14 mouse cellular contexts compared by ENCODE assay signal in genomic region chr7:27560291-27560887, GRCm38 (mm10). TPM values are rescaled to one million over a fixed set of nuclear protein-coding genes. Genes with fewer than 3 reads are reported as not detected.
A peak's percentile ranks its signal among the peaks of the same experiment; 100 is the strongest.
DNase-seq lines count a peak whose midpoint lies in the region; ATAC-seq and TF ChIP-seq lines count a peak whose summit lies in the region.
"Had no signal": no experiment of that assay in that cellular context is flagged by ENCODE, and none has a peak within 500 bp of the region (broad histone marks: within the 10 kb centered on the region; RNA-seq: fewer than 3 reads in every experiment).

No protein-coding gene starts in this region.

- ATAC-seq in intestine, embryonic 14.5 days (replicated peaks; ENCODE audit: low FRiP score, low TSS enrichment, low read depth), result no peak
- ATAC-seq in intestine, embryonic 15.5 days, result no peak
- ATAC-seq in G1E (ENCODE audit: extremely low read depth, insufficient number of reproducible peaks, low FRiP score, poor library complexity, severe bottlenecking), result no peak; the same call in 1 of the 2 replicates
- peak; percentile 80 for ATAC-seq in limb, embryonic 14.5 days (ENCODE audit: low FRiP score, low read depth)
- ATAC-seq in midbrain, embryonic 16.5 days, result no peak

- no peak overlapping the region for H3K4me2 ChIP-seq in intestine, embryonic 14.5 days (ENCODE audit: low read length)
- no peak overlapping the region for H3K4me2 ChIP-seq in intestine, embryonic 15.5 days (replicated peaks)
- no peak overlapping the region for H3K4me2 ChIP-seq in limb, embryonic 14.5 days (replicated peaks; ENCODE audit: low read depth, low read length, severe bottlenecking)
- no peak overlapping the region for H3K4me2 ChIP-seq in midbrain, embryonic 16.5 days (ENCODE audit: low read length)

- H3K27ac ChIP-seq in intestine, embryonic 14.5 days (ENCODE audit: low read depth), result no peak overlapping the region
- H3K27ac ChIP-seq in intestine, embryonic 15.5 days, result no peak overlapping the region
- no peak overlapping the region; the same call in 1 of the 2 replicates for H3K27ac ChIP-seq in limb, embryonic 14.5 days (replicated peaks; ENCODE audit: low read depth, low read length)
- H3K27ac ChIP-seq in midbrain, embryonic 16.5 days (ENCODE audit: low read length), result no peak overlapping the region
- H3K27ac ChIP-seq: liver, embryonic 14.5 days; midbrain, embryonic 10.5 days had no signal

- H3K4me3 ChIP-seq in intestine, embryonic 14.5 days (ENCODE audit: low read depth, low read length), result no peak overlapping the region
- H3K4me3 ChIP-seq in intestine, embryonic 15.5 days (replicated peaks), result no peak overlapping the region
- peak overlapping the region; percentile 53; the same call in 1 of the 2 replicates for H3K4me3 ChIP-seq in G1E (ENCODE audit: low read depth, low read length)
- H3K4me3 ChIP-seq in limb, embryonic 14.5 days (replicated peaks; ENCODE audit: low read length), result no peak overlapping the region
- no peak overlapping the region for H3K4me3 ChIP-seq in midbrain, embryonic 16.5 days (ENCODE audit: low read depth, low read length)
- H3K4me3 ChIP-seq: midbrain, embryonic 10.5 days had no signal

- 59% methylated on average over 8 of the region's 8 CpGs for WGBS in intestine, embryonic 14.5 days
- WGBS in intestine, embryonic 15.5 days, result 54% methylated on average over 8 of the region's 8 CpGs
- WGBS in limb, embryonic 14.5 days, result 66% methylated on average over 8 of the region's 8 CpGs
- WGBS in midbrain, embryonic 16.5 days, result 82% methylated on average over 8 of the region's 8 CpGs

- no peak for TF ChIP-seq POLR2A in limb, embryonic 14.5 days (IDR thresholded peaks at IDR 0.05; ENCODE audit: borderline replicate concordance, extremely low read depth, insufficient read depth, insufficient read length)

- 0 out of 2 replicates have a peak overlapping the region, but pooled peaks have one; percentile 7 for H3K9ac ChIP-seq in intestine, embryonic 14.5 days (ENCODE audit: low read length)
- H3K9ac ChIP-seq in intestine, embryonic 15.5 days, result no peak overlapping the region
- no peak overlapping the region for H3K9ac ChIP-seq in limb, embryonic 14.5 days (ENCODE audit: low read depth, low read length, severe bottlenecking)
- no peak overlapping the region for H3K9ac ChIP-seq in midbrain, embryonic 16.5 days (ENCODE audit: low read depth, low read length)
- H3K9ac ChIP-seq: liver, embryonic 14.5 days had no signal

- TF ChIP-seq CTCF in G1E (IDR thresholded peaks at IDR 0.05; ENCODE audit: low read depth, low read length), result no peak

- H3K27me3 ChIP-seq in intestine, embryonic 14.5 days (replicated peaks; ENCODE audit: control insufficient read depth, insufficient read depth, low read length), result no peaks in the 10 kb centered on the region
- H3K27me3 ChIP-seq in intestine, embryonic 15.5 days (replicated peaks), result no peaks in the 10 kb centered on the region
- H3K27me3 ChIP-seq in G1E (ENCODE audit: insufficient read depth, low read length), result no peaks in the 10 kb centered on the region
- no peaks in the 10 kb centered on the region for H3K27me3 ChIP-seq in limb, embryonic 14.5 days (ENCODE audit: control insufficient read depth, insufficient read depth, low read length)
- H3K27me3 ChIP-seq in midbrain, embryonic 16.5 days (ENCODE audit: control insufficient read depth, insufficient read depth, low read depth, low read length), result no peaks in the 10 kb centered on the region

- H3K36me3 ChIP-seq in intestine, embryonic 14.5 days (ENCODE audit: control insufficient read depth, insufficient read depth, low read length), result peaks cover 57% of the 10 kb centered on the region
- H3K36me3 ChIP-seq in intestine, embryonic 15.5 days, result peaks cover 22% of the 10 kb centered on the region
- peaks cover 82% of the 10 kb centered on the region for H3K36me3 ChIP-seq in G1E (replicated peaks)
- H3K36me3 ChIP-seq in limb, embryonic 14.5 days (ENCODE audit: control insufficient read depth, insufficient read depth, low read length), result peaks cover 78% of the 10 kb centered on the region
- H3K36me3 ChIP-seq in midbrain, embryonic 16.5 days (ENCODE audit: control insufficient read depth, insufficient read depth, low read length), result peaks cover 24% of the 10 kb centered on the region

- H3K9me3 ChIP-seq in intestine, embryonic 14.5 days (ENCODE audit: control insufficient read depth, low read length), result no peaks in the 10 kb centered on the region
- H3K9me3 ChIP-seq in intestine, embryonic 15.5 days, result no peaks in the 10 kb centered on the region
- no peaks in the 10 kb centered on the region for H3K9me3 ChIP-seq in G1E (replicated peaks)
- H3K9me3 ChIP-seq in limb, embryonic 14.5 days (ENCODE audit: control insufficient read depth, low read length), result no peaks in the 10 kb centered on the region
- H3K9me3 ChIP-seq in midbrain, embryonic 16.5 days (replicated peaks; ENCODE audit: control insufficient read depth, low read length, poor library complexity, severe bottlenecking), result no peaks in the 10 kb centered on the region
- H3K9me3 ChIP-seq: midbrain, embryonic 10.5 days had no signal

- no peak for DNase-seq in intestine, embryonic 14.5 days (ENCODE audit: low spot score)
- no peak for DNase-seq in G1E (ENCODE audit: low spot score)
- DNase-seq in heart, adult 9 months (ENCODE audit: low spot score in 2 of 2), result peak; percentile 52 to 67
- DNase-seq in limb, embryonic 14.5 days (ENCODE audit: low spot score), result peak; percentile 4
- DNase-seq in spleen, postnatal 14 days (ENCODE audit: low spot score in 2 of 2), result no peak
- no peak for DNase-seq in kidney, postnatal 4 days
- DNase-seq: adrenal gland, postnatal 25 days; cerebellum, adult 11-12 months; thymus, postnatal 36 days had no signal

- peaks cover 6% of the 10 kb centered on the region; the same call in 1 of the 2 replicates for H3K4me1 ChIP-seq in intestine, embryonic 14.5 days (replicated peaks; ENCODE audit: control insufficient read depth, insufficient read depth, low read length)
- H3K4me1 ChIP-seq in intestine, embryonic 15.5 days (replicated peaks), result 0 out of 2 replicates have a peak, but pooled peaks cover 4% of the 10 kb centered on the region
- peaks cover 36% of the 10 kb centered on the region for H3K4me1 ChIP-seq in G1E (ENCODE audit: insufficient read depth, low read depth, low read length)
- H3K4me1 ChIP-seq in limb, embryonic 14.5 days (ENCODE audit: control insufficient read depth, insufficient read depth, low read length), result no peaks in the 10 kb centered on the region
- H3K4me1 ChIP-seq in midbrain, embryonic 16.5 days (ENCODE audit: control insufficient read depth, insufficient read depth, low read length), result no peaks in the 10 kb centered on the region

RNA-seq across cellular contexts. Expression of gene 2310022A10Rik, which starts 7.4 kb away (rescaled TPM):
- 20.8 and 23.6 TPM in 2 replicates for polyA plus RNA-seq in intestine, embryonic 14.5 days (2014; fragmentation: Nextera tagmentation; extraction: Ambion mirVana)
- polyA plus RNA-seq in intestine, embryonic 15.5 days (2015; fragmentation: Nextera tagmentation; extraction: Ambion mirVana), result 21.7 and 24.1 TPM in 2 replicates
- 18.8 and 26.0 TPM in 2 replicates for total RNA-seq in G1E (2014; fragmentation: Nextera tagmentation)
- total RNA-seq in G1E (2017), result 5.2 and 10.0 TPM in 2 replicates
- 61.2 and 61.5 TPM in 2 replicates for polyA plus RNA-seq in G1E (2012)
- polyA plus RNA-seq in limb, embryonic 14.5 days (2012; rRNA removed), result 39.8 and 49.0 TPM in 2 replicates
- polyA plus RNA-seq in limb, embryonic 14.5 days (2014; fragmentation: Nextera tagmentation; extraction: Ambion mirVana), result 27.0 and 27.4 TPM in 2 replicates
- polyA plus RNA-seq in midbrain, embryonic 16.5 days (2015; fragmentation: Nextera tagmentation; extraction: Ambion mirVana), result 35.6 and 37.5 TPM in 2 replicates

RNA-seq across cellular contexts. Expression of gene Pld3, which starts 7.4 kb away (rescaled TPM):
- 58.5 and 66.6 TPM in 2 replicates for polyA plus RNA-seq in intestine, embryonic 14.5 days (2014; fragmentation: Nextera tagmentation; extraction: Ambion mirVana)
- 64.5 and 65.0 TPM in 2 replicates for polyA plus RNA-seq in intestine, embryonic 15.5 days (2015; fragmentation: Nextera tagmentation; extraction: Ambion mirVana)
- total RNA-seq in G1E (2014; fragmentation: Nextera tagmentation), result 10.5 and 16.0 TPM in 2 replicates
- 7.2 TPM in 2 replicates for total RNA-seq in G1E (2017)
- 19.5 and 23.1 TPM in 2 replicates for polyA plus RNA-seq in G1E (2012)
- polyA plus RNA-seq in limb, embryonic 14.5 days (2012; rRNA removed), result 147 and 193 TPM in 2 replicates
- polyA plus RNA-seq in limb, embryonic 14.5 days (2014; fragmentation: Nextera tagmentation; extraction: Ambion mirVana), result 110 and 114 TPM in 2 replicates
- polyA plus RNA-seq in midbrain, embryonic 16.5 days (2015; fragmentation: Nextera tagmentation; extraction: Ambion mirVana), result 171 and 225 TPM in 2 replicates

RNA-seq across cellular contexts. Expression of gene Akt2, which starts 31.0 kb away (rescaled TPM):
- polyA plus RNA-seq in intestine, embryonic 14.5 days (2014; fragmentation: Nextera tagmentation; extraction: Ambion mirVana), result 83.4 and 90.5 TPM in 2 replicates
- polyA plus RNA-seq in intestine, embryonic 15.5 days (2015; fragmentation: Nextera tagmentation; extraction: Ambion mirVana), result 68.4 and 71.1 TPM in 2 replicates
- total RNA-seq in G1E (2014; fragmentation: Nextera tagmentation) (69.0 and 84.8 TPM in 2 replicates), G1E (2017) (41.7 and 42.1 TPM in 2 replicates)
- polyA plus RNA-seq in G1E (2012), result 46.0 and 52.4 TPM in 2 replicates
- polyA plus RNA-seq in limb, embryonic 14.5 days (2012; rRNA removed), result 96.6 and 110 TPM in 2 replicates
- polyA plus RNA-seq in limb, embryonic 14.5 days (2014; fragmentation: Nextera tagmentation; extraction: Ambion mirVana), result 112 and 119 TPM in 2 replicates
- polyA plus RNA-seq in midbrain, embryonic 16.5 days (2015; fragmentation: Nextera tagmentation; extraction: Ambion mirVana), result 49.9 and 57.0 TPM in 2 replicates

RNA-seq across cellular contexts. Expression of gene Hipk4, which starts 37.3 kb away (rescaled TPM):
- polyA plus RNA-seq in intestine, embryonic 14.5 days (2014; fragmentation: Nextera tagmentation; extraction: Ambion mirVana), result 0.83 and 1.2 TPM in 2 replicates
- polyA plus RNA-seq in intestine, embryonic 15.5 days (2015; fragmentation: Nextera tagmentation; extraction: Ambion mirVana), result 0.35 and 0.54 TPM in 2 replicates
- 0.38 TPM in 1 of 2 replicates, not detected in the other for total RNA-seq in G1E (2014; fragmentation: Nextera tagmentation)
- 0.11 and 0.12 TPM in 2 replicates for total RNA-seq in G1E (2017)
- polyA plus RNA-seq in G1E (2012), result 0.09 and 0.11 TPM in 2 replicates
- 4.3 and 5.4 TPM in 2 replicates for polyA plus RNA-seq in limb, embryonic 14.5 days (2012; rRNA removed)
- polyA plus RNA-seq in limb, embryonic 14.5 days (2014; fragmentation: Nextera tagmentation; extraction: Ambion mirVana), result 0.95 and 1.2 TPM in 2 replicates
- 0.86 and 0.88 TPM in 2 replicates for polyA plus RNA-seq in midbrain, embryonic 16.5 days (2015; fragmentation: Nextera tagmentation; extraction: Ambion mirVana)
- total RNA-seq: neutrophil, adult 5-6 weeks had no signal

Comparison
In these comparisons a context has a peak if more than half of its experiments do, and no peak if none do; other contexts are left out.
1. DNase-seq: peak in heart, adult 9 months (2 of 2) and limb, embryonic 14.5 days (single experiment); none in intestine, embryonic 14.5 days (single experiment), G1E (single experiment), spleen, postnatal 14 days (0 of 2) and kidney, postnatal 4 days (0 of 2).